Mouse (Mus musculus) cortical plate, adult 2 months (tissue): Measurements from ENCODE around the gene Poc1b. TPM values are rescaled to one million over a fixed set of nuclear protein-coding genes. Genes with fewer than 3 reads are reported as not detected.

Source experiments
- H3K27ac ChIP-seq: fragments of 200-500 bp; 2 replicates; pipeline ENCODE4 v1.5.1; 2012; ENCODE audit warnings: low read length, control low read depth, inconsistent platforms; ENCODE audit not compliant: insufficient read depth
- H3K4me1 ChIP-seq: fragments of 200-500 bp; 2 replicates; pipeline ENCODE4 v1.6.1; 2011; ENCODE audit warnings: low read length; ENCODE audit not compliant: control insufficient read depth, insufficient read depth
- H3K4me3 ChIP-seq: fragments of 200-500 bp; 2 replicates; pipeline ENCODE4 v1.5.1; 2011; ENCODE audit warnings: mild to moderate bottlenecking, low read length, control low read depth; ENCODE audit not compliant: insufficient read depth
- CTCF ChIP-seq: fragments of 200-500 bp; IDR thresholded peaks from 2 replicates; pipeline ENCODE4 v1.5.1; 2011; ENCODE audit warnings: mild to moderate bottlenecking, control low read depth, low read length; ENCODE audit not compliant: insufficient read depth; ENCODE audit errors: extremely low read depth
- POLR2A ChIP-seq: fragments of 200-500 bp; IDR thresholded peaks from 2 replicates; pipeline ENCODE4 v1.6.1; 2011; ENCODE audit warnings: mild to moderate bottlenecking, low read length, control low read depth; ENCODE audit not compliant: insufficient read depth; ENCODE audit errors: extremely low read depth
- polyA plus RNA-seq: library from polyadenylated mRNA; depleted of rRNA; stranded (reverse); fragments of >200 nt; gene quantifications from 2 replicates; pipeline ENCODE4 v1.2.3, GENCODE M21; 2012

Gene Poc1b
- polyA plus RNA-seq, 1 experiment = 11.2 TPM

- no peak for TF ChIP-seq CTCF
- TF ChIP-seq POLR2A = no peak
- no peaks in the 10 kb centered on the region for H3K4me1 ChIP-seq
- no peak overlapping the region for H3K4me3 ChIP-seq
- no peak overlapping the region for H3K27ac ChIP-seq
Observed at GRCm38 (mm10) chr10:99200944-99201343, 94.1 kb downstream of the Poc1b start.

GRCm38 (mm10) chr10:99201786-99202185 is 95.0 kb downstream of the Poc1b start:
- no peak overlapping the region for H3K4me3 ChIP-seq
- TF ChIP-seq POLR2A = no peak
- TF ChIP-seq CTCF = no peak

DNA sequence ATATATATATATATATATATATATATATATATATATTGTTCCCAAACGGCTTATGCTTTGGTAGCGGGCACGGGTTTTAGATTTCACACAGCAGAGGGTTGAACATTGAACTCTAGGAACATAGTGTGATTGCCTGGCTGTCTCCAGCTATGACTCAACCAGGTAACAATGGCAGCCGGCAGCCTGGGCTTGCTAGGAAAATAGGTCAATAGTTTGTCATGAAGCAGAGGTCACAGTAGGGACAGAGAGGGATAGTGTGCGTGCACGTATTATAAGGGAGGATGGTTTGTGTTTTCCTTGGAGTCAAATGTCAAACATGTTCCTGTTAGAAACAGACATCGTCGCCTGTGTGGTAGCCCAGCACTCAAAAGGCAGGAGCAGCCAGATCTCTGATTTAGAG is 95.5 kb downstream of the Poc1b start:
- no peak overlapping the region for H3K27ac ChIP-seq
- H3K4me1 ChIP-seq = no peaks in the 10 kb centered on the region
- TF ChIP-seq POLR2A (no peak), CTCF (no peak)
- H3K4me3 ChIP-seq = no peak overlapping the region

More at GRCm38 (mm10) chr10:99201786-99202185, 95.0 kb downstream of the Poc1b start:
- H3K27ac ChIP-seq = no peak overlapping the region
- H3K4me1 ChIP-seq = no peaks in the 10 kb centered on the region

- Histone ChIP-seq H3K4me3 (no peak overlapping the region), H3K27ac (no peak overlapping the region), H3K4me1 (no peaks in the 10 kb centered on the region)
- TF ChIP-seq POLR2A = no peak
- no peak for TF ChIP-seq CTCF
Observed at GRCm38 (mm10) chr10:99203163-99203562, 96.3 kb downstream of the Poc1b start.

- H3K27ac ChIP-seq = no peak overlapping the region
- H3K4me1 ChIP-seq = no peaks in the 10 kb centered on the region
- TF ChIP-seq POLR2A (no peak), CTCF (no peak)
- H3K4me3 ChIP-seq = no peak overlapping the region; the same call in 1 of the 2 replicates
Observed at GRCm38 (mm10) chr10:99203577-99204487, 97.0 kb downstream of the Poc1b start.

DNA sequence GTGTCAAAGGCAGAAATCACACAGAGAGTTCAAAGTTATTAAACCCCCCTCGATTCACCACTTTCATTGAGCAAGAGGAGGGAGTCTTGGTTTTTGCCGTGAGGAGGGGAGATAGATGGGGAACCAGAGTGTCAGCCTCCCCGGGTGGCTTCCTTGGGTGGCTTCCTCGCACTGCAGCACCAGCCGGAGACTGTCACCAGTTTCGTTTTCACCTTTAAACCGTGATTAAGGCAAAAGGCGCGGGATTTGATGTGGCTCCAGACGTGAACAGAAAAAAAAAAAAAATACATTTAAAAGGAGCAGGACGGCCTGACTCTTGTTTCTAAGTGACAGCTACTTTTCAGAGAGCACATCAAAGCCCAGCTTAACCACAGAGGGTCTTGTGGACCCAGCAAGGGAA is 97.7 kb downstream of the Poc1b start:
- H3K27ac ChIP-seq = no peak overlapping the region
- H3K4me1 ChIP-seq = no peaks in the 10 kb centered on the region
- no peak overlapping the region for H3K4me3 ChIP-seq
- no peak for TF ChIP-seq POLR2A
- no peak for TF ChIP-seq CTCF

DNA sequence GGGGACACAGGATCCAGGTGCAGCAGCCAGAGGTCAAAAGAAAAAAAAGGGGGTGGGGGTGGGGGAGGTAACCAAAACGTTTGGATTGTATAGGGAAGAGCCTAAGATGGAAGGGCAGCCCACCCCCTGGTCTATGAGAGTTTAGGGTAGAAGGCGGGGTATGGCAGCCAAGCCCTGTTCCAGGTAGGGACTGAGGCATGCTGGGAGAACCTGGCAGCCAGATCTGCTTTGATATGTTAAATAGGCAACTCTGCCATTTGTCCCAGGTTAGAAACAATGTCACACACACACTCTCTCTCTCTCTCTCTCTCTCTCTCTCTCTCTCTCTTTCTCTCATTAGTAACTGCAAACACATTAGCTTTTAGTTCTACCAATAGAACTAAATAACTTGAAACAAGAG is 100.3 kb downstream of the Poc1b start:
- no peaks in the 10 kb centered on the region for H3K4me1 ChIP-seq
- TF ChIP-seq CTCF (no peak), POLR2A (no peak)
- H3K4me3 ChIP-seq = no peak overlapping the region
- no peak overlapping the region for H3K27ac ChIP-seq

DNA sequence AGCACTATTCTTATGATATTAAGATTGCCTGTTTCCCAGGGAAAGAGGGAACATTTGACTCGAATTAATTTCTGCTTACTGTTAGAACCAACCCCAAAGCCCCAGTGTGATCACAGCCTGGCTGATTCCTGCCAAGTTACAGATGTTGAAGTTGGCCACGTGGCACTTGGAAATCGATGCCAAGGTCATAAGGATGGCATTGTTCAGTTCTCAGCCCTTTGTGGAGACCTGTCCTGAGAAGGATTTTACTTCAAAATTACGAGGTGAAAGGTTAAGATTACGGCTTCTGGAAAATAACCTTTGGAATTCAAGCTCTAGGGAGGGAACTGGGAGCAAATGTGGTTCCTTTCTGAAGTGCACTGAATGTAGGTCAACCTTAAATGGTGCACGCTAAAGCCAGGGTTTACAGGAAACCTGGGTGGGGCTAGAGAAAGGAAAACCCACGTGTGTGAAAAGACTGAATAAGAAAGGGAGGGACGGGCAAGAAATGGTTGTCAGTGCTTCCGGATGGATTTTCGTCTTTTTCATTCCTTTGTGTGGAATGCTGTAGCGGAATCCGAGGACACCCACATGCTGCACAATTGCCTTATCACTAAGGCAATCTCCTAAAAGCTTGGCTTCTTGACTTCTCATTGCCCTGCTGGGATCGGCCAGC is 102.4 kb downstream of the Poc1b start:
- TF ChIP-seq POLR2A (no peak), CTCF (no peak)
- Histone ChIP-seq H3K4me1 (no peaks in the 10 kb centered on the region), H3K27ac (no peak overlapping the region), H3K4me3 (no peak overlapping the region)

DNA sequence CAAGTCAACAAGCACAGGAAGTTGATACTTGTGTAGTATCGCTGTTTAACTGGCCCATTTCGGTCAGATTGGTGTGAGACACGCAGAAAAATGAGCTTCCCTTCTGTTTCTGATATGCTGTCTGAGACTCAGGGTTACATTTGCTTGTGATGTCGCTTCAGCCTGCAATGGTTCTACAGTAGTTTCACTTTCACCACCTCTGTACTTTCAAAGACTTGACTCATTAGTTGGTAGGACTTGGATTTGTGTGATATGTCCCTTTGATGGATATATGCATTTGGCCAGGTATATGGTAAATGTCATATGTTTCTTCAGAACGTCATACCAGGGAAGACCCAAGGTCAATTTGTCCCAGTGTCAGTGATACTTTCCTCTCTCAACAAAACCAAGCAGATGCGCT is 104.2 kb downstream of the Poc1b start:
- TF ChIP-seq POLR2A (no peak), CTCF (no peak)
- H3K4me3 ChIP-seq = no peak overlapping the region
- no peak overlapping the region for H3K27ac ChIP-seq
- H3K4me1 ChIP-seq = no peaks in the 10 kb centered on the region

DNA sequence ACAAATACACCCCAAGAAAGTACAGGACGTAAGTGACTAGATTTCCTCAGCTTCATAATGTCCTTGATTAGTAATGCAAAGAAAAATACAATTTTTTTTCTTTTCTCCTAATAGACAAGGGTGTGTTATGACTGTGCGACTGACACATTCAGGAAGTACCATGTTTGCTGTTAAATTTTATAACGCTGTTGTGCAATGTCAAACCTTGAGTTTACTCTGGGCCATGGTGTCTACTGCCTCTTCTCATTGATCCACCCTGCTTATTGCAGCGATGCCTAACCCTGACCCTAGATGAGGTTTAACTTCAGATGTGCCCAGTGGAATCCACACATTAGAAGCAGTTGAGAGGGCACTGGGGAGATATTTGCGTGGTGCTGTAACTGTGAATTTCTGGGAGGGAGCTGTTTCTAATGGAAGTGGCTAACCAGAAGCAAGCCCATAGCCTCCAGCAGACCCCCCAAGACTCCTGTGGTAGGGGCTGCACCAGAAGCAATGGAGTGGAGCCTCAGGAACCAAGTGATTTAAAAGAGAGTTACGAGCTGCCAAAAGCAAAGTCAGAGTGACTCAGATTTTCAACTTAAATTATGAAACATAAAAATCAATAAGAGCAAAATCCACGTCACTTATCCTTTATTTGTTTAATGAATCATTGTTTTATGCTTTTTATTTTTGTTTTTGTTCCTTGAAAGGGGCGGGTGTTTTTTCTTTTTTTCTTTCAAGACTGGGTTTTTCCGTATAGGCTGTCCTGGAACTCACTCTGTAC is 104.8 kb downstream of the Poc1b start:
- Histone ChIP-seq H3K4me1 (no peaks in the 10 kb centered on the region), H3K4me3 (no peak overlapping the region), H3K27ac (no peak overlapping the region)
- no peak for TF ChIP-seq POLR2A
- no peak for TF ChIP-seq CTCF
